Mouse (Mus musculus): Measurements from ENCODE around the gene Egfl6.

GRCm38 (mm10) chrX:166515923-166516322 is 69.6 kb downstream of the Egfl6 start:
- TF ChIP-seq CTCF (IDR thresholded peaks at IDR 0.05; ENCODE audit: insufficient read depth, low read length) (no peak), POLR2A (IDR thresholded peaks at IDR 0.05; ENCODE audit: borderline replicate concordance, extremely low read depth, low read depth, low read length) (no peak)
